Mouse (Mus musculus): Measurements from ENCODE around the gene Slc5a11. TPM values are rescaled to one million over a fixed set of nuclear protein-coding genes. Genes with fewer than 3 reads are reported as not detected.

The Slc5a11 gene
- under 1 TPM; 0.17 to 0.42 TPM for total RNA-seq (2021)
- long read RNA-seq, experiment 1, partial matches to known transcripts = 0 of 1 reads
- long read RNA-seq, experiment 1, other reads (novel, unspliced or antisense) = 1 of 1 reads
- long read RNA-seq, experiment 2, partial matches to known transcripts = 0 of 1 reads
- long read RNA-seq, experiment 2, other reads (novel, unspliced or antisense) = 1 of 1 reads

GRCm38 (mm10) chr7:123214365-123215075, at the start of gene Slc5a11:
Slc5a11 (plus strand) TSS chr7:123214780.
- no peak for DNase-seq (ENCODE audit: low spot score in 2 of 2)
- intact Hi-C loops (cut with DNase I) = no loop called here

DNA sequence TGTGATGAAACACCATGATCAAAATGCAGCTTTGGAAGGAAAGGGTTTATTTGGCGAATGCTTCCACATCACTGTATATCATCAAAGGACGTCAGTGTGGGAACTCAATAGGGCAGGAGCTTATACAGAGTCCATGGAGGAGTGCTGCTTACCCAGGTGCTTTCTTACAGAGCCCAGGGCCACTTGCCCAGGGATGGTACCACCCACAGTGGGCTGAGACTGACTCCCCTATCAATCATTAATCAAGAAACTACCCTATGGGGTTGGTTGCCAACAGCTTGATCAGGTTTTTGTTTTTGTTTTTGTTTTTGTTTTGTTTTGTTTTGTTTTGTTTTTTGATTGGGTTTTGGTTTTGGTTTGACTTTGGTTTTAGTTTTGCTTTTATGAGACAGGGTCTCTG, 47.1 kb upstream of the Slc5a11 start:
- DNase-seq (ENCODE audit: low spot score in 2 of 2) = no peak
- intact Hi-C loops (cut with DNase I) = no loop called here

DNA sequence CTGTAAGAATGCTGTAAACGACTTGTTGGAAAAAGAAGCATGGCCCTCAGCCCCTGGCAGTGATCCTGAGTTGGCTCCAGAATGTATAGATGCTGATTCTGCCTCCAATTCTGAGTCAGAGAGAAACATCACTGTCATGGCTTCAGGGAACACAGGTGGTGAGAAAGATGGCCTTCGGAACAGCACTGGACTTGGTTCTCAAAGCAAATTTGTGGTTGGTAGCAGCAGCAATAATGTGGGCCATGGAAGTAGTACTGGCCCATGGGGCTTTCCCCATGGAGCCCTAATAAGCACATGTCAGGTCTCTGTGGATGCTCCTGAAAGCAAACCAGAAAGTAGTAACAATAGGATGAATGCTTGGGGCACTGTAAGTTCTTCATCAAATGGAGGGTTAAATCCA, 45.0 kb upstream of the Slc5a11 start:
- intact Hi-C loops (cut with DNase I) = no loop called here
- DNase-seq (ENCODE audit: low spot score in 2 of 2) = no peak

GRCm38 (mm10) chr7:123172101-123172500, 42.5 kb upstream of the Slc5a11 start:
- intact Hi-C loops (cut with DNase I) = no loop called here
- DNase-seq (ENCODE audit: low spot score in 2 of 2) = no peak

DNA sequence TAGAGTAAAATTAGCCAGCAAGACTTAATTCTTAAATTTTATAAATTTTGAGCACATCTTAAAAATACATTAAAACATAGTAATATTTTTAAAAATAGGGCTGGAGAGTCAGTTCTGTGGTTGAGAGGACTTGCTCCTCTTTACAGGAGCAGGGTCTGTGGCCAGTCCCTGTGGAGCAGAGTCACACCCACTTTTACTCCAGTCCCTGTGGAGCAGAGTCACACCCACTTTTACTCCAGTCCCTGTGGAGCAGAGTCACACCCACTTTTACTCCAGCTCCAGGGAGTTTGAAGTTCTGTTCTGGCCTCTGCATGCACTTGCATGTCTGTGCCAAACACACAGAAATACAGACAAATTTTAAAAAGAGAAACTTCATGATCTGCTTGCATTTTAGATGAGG, 37.4 kb upstream of the Slc5a11 start:
- no peak for DNase-seq (ENCODE audit: low spot score in 2 of 2)
- intact Hi-C loops (cut with DNase I) = loop anchor here (5.0 kb wide), 1 partner anchor 180 kb away; no protein-coding TSS in a partner anchor

GRCm38 (mm10) chr7:123181787-123182701, 32.5 kb upstream of the Slc5a11 start:
- no peak for DNase-seq (ENCODE audit: low spot score in 2 of 2)
- intact Hi-C loops (cut with DNase I) = no loop called here

DNA sequence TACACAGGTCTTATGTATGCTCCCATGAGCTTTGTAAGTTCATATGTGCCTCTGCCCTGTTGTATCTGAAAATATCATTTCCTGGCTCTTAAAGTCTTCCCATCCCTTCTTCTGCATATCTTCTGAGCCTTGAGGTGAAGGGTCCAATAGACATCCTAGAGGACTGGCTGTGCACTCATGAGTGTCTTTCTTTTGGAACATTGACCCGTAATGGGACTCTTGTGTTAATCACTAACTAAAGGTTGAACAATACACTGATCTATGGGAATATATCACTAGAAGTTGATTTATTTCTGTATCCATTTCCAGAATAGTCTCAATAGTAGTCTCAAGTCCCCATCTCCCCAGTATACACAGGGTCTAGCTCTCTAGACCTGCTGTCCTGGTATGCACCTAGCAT, 29.7 kb upstream of the Slc5a11 start:
- DNase-seq (ENCODE audit: low spot score in 2 of 2) = no peak
- intact Hi-C loops (cut with DNase I) = loop anchor here (5.0 kb wide), 1 partner anchor 193 kb away; no protein-coding TSS in a partner anchor

- no peak for DNase-seq (ENCODE audit: low spot score in 2 of 2)
- intact Hi-C loops (cut with DNase I) = loop anchor here (5.0 kb wide), 1 partner anchor 194 kb away; no protein-coding TSS in a partner anchor
Measured at GRCm38 (mm10) chr7:123186463-123186862, 28.1 kb upstream of the Slc5a11 start.

- no peak for DNase-seq (ENCODE audit: low spot score in 2 of 2)
- intact Hi-C loops (cut with DNase I) = loop anchor here (5.0 kb wide), 1 partner anchor 195 kb away; no protein-coding TSS in a partner anchor
Measured at GRCm38 (mm10) chr7:123187246-123187645, 27.3 kb upstream of the Slc5a11 start.

- DNase-seq (ENCODE audit: low spot score in 2 of 2) = no peak
- intact Hi-C loops (cut with DNase I) = loop anchor here (5.0 kb wide), 1 partner anchor 196 kb away; no protein-coding TSS in a partner anchor
Measured at GRCm38 (mm10) chr7:123188462-123188861, 26.1 kb upstream of the Slc5a11 start.

DNA sequence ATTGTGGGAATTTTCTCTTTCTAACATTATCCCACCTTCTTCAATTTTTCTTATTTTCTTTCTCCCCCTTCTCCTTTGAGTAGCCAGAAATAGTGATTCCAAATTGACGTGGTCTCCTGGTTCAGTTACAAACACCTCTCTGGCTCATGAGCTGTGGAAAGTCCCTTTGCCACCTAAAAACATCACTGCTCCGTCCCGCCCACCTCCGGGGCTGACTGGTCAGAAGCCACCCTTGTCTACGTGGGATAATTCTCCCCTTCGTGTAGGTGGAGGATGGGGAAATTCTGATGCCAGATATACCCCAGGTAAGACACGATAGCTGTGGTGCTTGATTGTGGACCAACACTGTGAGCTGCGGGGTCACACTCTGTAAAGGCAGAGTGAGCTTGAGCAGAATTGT, 24.8 kb upstream of the Slc5a11 start:
- no peak for DNase-seq (ENCODE audit: low spot score in 2 of 2)
- intact Hi-C loops (cut with DNase I) = loop anchor here (5.0 kb wide), 1 partner anchor 197 kb away; no protein-coding TSS in a partner anchor

- DNase-seq (ENCODE audit: low spot score in 2 of 2) = no peak
- intact Hi-C loops (cut with DNase I) = no loop called here
Measured at GRCm38 (mm10) chr7:123191731-123192130, 22.8 kb upstream of the Slc5a11 start.

GRCm38 (mm10) chr7:123193201-123193600, 21.4 kb upstream of the Slc5a11 start:
- intact Hi-C loops (cut with DNase I) = no loop called here
- DNase-seq (ENCODE audit: low spot score in 2 of 2) = no peak

DNA sequence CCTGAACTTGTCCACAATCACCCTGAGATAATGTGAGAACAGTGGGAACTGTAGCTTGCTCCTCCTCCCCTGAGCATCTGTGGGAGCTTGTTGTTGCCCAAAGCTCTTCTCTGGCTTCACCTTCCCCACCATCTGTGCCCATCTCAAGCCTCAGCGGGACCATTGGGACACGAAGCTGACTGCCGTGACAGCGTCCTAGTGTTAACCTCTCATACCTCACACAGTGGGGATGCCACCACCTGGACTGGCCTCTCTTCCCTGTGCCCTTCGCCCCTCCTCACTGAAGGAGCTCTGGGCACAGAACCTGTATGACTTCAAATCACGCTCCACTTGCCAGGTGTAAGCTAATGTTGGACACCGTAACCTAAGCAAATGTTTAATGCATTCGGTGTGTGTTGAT, 19.9 kb upstream of the Slc5a11 start:
- intact Hi-C loops (cut with DNase I) = no loop called here
- no peak for DNase-seq (ENCODE audit: low spot score in 2 of 2)

- intact Hi-C loops (cut with DNase I) = no loop called here
- DNase-seq (ENCODE audit: low spot score in 2 of 2) = no peak
Measured at GRCm38 (mm10) chr7:123196432-123196831, 18.1 kb upstream of the Slc5a11 start.

DNA sequence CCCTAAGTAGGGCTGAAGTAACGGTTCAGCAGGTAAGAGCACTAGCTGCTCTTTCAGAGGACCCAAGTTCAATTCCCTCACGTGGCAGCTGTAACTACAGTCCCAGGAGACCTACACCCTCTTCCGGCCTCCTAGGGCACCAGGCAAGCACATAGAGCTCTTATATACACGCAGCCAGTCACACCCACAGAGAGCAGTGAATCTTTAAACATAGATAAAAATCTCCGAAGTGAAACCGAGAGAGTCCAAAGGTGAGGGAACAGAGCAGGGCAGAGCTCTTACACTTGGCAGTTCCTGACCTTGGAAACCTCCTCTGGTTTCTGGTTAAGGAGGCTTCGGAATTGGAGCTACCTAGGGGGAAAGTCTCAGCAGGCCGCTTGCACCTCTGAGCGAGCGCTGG, 15.9 kb upstream of the Slc5a11 start:
- intact Hi-C loops (cut with DNase I) = no loop called here
- DNase-seq (ENCODE audit: low spot score in 2 of 2) = no peak

- intact Hi-C loops (cut with DNase I) = no loop called here
- no peak for DNase-seq (ENCODE audit: low spot score in 2 of 2)
Measured at GRCm38 (mm10) chr7:123199151-123199550, 15.4 kb upstream of the Slc5a11 start.

- no peak for DNase-seq (ENCODE audit: low spot score in 2 of 2)
- intact Hi-C loops (cut with DNase I) = no loop called here
Measured at GRCm38 (mm10) chr7:123199656-123200206, 14.8 kb upstream of the Slc5a11 start.

GRCm38 (mm10) chr7:123200722-123201121, 13.9 kb upstream of the Slc5a11 start:
- intact Hi-C loops (cut with DNase I) = no loop called here
- DNase-seq (ENCODE audit: low spot score in 2 of 2) = no peak

DNA sequence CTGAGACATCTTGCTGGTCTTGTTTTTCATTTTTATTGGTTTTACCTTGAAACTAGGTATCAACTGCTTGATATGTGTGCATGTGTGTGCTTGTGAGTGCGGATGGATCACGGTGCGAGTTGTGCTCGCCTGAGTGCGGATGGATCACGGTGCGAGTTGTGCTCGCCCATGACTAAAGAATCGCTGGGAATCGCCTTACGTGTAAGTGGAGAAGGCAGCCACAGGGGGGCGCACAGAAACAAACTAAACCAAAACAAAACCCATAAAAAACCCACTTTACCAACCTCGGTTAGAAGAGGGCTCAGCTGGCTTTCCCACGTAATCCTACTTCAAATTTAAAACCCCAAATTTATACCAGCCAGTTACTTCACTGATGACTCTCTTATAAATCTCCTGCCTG, 9.3 kb upstream of the Slc5a11 start:
- peak; percentile 71 to 75 for DNase-seq (ENCODE audit: low spot score in 2 of 2)
- intact Hi-C loops (cut with DNase I) = loop anchor here (2.0 kb wide), 1 partner anchor 260 kb away; no protein-coding TSS in a partner anchor
